Mouse (Mus musculus): Measurements from ENCODE around the gene Lrrc41.

GRCm38 (mm10) chr4:116140801-116141574, 65.9 kb downstream of the Lrrc41 start:
- TF ChIP-seq POLR2A (IDR thresholded peaks at IDR 0.05; ENCODE audit: borderline replicate concordance, control insufficient read depth, low read depth, low read length) (no peak), CTCF (IDR thresholded peaks at IDR 0.05; ENCODE audit: control insufficient read depth, insufficient read depth, low read length) (no peak)
